Mouse (Mus musculus): ENCODE measurements around the gene Zfp444.
"Not testable (repeated sequence)": the region's sequence is repeated elsewhere in the genome, so short reads cannot be mapped to it uniquely, and the experiment has no call there.

Zfp444 gene

GRCm38 (mm10) chr7:6161541-6161940, 10.5 kb upstream of the Zfp444 start:
- DNase-seq (ENCODE audit: low read depth, low spot score), result no peak

GRCm38 (mm10) chr7:6162172-6162571, 9.9 kb upstream of the Zfp444 start:
- DNase-seq (ENCODE audit: low read depth, low spot score), result peak; percentile 57

GRCm38 (mm10) chr7:6164671-6165070, 7.4 kb upstream of the Zfp444 start:
- DNase-seq (ENCODE audit: low read depth, low spot score), result no peak

- DNase-seq (ENCODE audit: low read depth, low spot score), result no peak
Observed at GRCm38 (mm10) chr7:6169403-6169802, 2.6 kb upstream of the Zfp444 start.

- no peak for DNase-seq (ENCODE audit: low read depth, low spot score)
Observed at GRCm38 (mm10) chr7:6170391-6170790, 1.6 kb upstream of the Zfp444 start.

GRCm38 (mm10) chr7:6170871-6171270, 1.2 kb upstream of the Zfp444 start:
- DNase-seq (ENCODE audit: low read depth, low spot score), result no peak

- DNase-seq (ENCODE audit: low read depth, low spot score), result peak; percentile 74
Observed at GRCm38 (mm10) chr7:6171444-6172005, 501 bp upstream of the Zfp444 start.

- DNase-seq (ENCODE audit: low read depth, low spot score), result peak; percentile 73
Observed at GRCm38 (mm10) chr7:6172674-6173244, 733 bp downstream of the Zfp444 start.

- no peak for DNase-seq (ENCODE audit: low read depth, low spot score)
Observed at GRCm38 (mm10) chr7:6173872-6174271, 1.8 kb downstream of the Zfp444 start.

- not testable (repeated sequence) for DNase-seq (ENCODE audit: low read depth, low spot score)
Observed at GRCm38 (mm10) chr7:6174365-6174987, 2.5 kb downstream of the Zfp444 start.

GRCm38 (mm10) chr7:6179013-6179412, 7.0 kb downstream of the Zfp444 start:
- no peak for DNase-seq (ENCODE audit: low read depth, low spot score)

GRCm38 (mm10) chr7:6182882-6183281, 10.9 kb downstream of the Zfp444 start:
- DNase-seq (ENCODE audit: low read depth, low spot score), result no peak

- DNase-seq (ENCODE audit: low read depth, low spot score), result no peak
Observed at GRCm38 (mm10) chr7:6183802-6184201, 11.8 kb downstream of the Zfp444 start.

GRCm38 (mm10) chr7:6184521-6184920, 12.5 kb downstream of the Zfp444 start:
- DNase-seq (ENCODE audit: low read depth, low spot score), result no peak

GRCm38 (mm10) chr7:6185391-6185790, 13.4 kb downstream of the Zfp444 start:
- no peak for DNase-seq (ENCODE audit: low read depth, low spot score)

GRCm38 (mm10) chr7:6186176-6186575, 14.2 kb downstream of the Zfp444 start:
- DNase-seq (ENCODE audit: low read depth, low spot score), result no peak

- DNase-seq (ENCODE audit: low read depth, low spot score), result no peak
Observed at GRCm38 (mm10) chr7:6186756-6187155, 14.7 kb downstream of the Zfp444 start.

GRCm38 (mm10) chr7:6189542-6189941, 17.5 kb downstream of the Zfp444 start:
- DNase-seq (ENCODE audit: low read depth, low spot score), result peak; percentile 83

GRCm38 (mm10) chr7:6191376-6191775, 19.4 kb downstream of the Zfp444 start:
- peak; percentile 85 for DNase-seq (ENCODE audit: low read depth, low spot score)

- peak; percentile 77 for DNase-seq (ENCODE audit: low read depth, low spot score)
Observed at GRCm38 (mm10) chr7:6194129-6194528, 22.1 kb downstream of the Zfp444 start.

- DNase-seq (ENCODE audit: low read depth, low spot score), result peak; percentile 52
Observed at GRCm38 (mm10) chr7:6195777-6196176, 23.8 kb downstream of the Zfp444 start.

GRCm38 (mm10) chr7:6196790-6197189, 24.8 kb downstream of the Zfp444 start, which contains the start of gene Galp:
TSS of gene Galp (plus strand) at chr7:6197090.
- no peak for DNase-seq (ENCODE audit: low read depth, low spot score)

GRCm38 (mm10) chr7:6204200-6204599, 32.2 kb downstream of the Zfp444 start:
- peak; percentile 83 for DNase-seq (ENCODE audit: low read depth, low spot score)

Data from R1 (cell line).